Mouse (Mus musculus) right cerebral cortex, adult 2 months (tissue): ENCODE measurements at regions not wholly inside any gene's neighbourhood (a gene's known extent, or its start where the extent isn't known, plus 50 kb on each side); places are given as distances from the start of the nearest gene placed in this dataset.
"Not testable (repeated sequence)": the region's sequence is repeated elsewhere in the genome, so short reads cannot be mapped to it uniquely, and the experiment has no call there.

Source experiments
- DNase-seq, 2 experiments: peaks; one replicate each; pipeline ENCODE4 v3.0.0; 2021 to 2022; ENCODE audit warnings: low spot score in 2 of 2

DNA sequence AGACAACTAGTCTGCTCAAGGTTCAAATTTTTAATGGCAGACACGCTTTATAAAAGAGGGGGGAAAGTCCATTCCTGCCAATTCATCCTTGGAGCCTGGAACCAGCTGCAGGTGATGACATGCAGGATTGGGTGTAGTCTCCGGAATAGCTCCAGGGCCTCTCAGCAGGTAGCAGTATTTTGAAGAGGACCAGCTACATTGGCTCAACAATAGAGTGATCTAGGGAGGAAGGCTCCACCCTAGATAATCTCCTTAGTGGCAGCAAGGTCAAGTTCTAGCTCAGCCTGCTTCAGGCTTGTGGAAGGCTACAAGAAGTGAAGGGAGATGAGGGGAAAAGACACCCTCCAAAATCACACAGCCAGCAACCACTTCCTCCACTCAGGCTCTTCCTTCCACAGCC, 1405.1 kb downstream of the 4930444P10Rik start:
- not testable (repeated sequence) for DNase-seq

DNA sequence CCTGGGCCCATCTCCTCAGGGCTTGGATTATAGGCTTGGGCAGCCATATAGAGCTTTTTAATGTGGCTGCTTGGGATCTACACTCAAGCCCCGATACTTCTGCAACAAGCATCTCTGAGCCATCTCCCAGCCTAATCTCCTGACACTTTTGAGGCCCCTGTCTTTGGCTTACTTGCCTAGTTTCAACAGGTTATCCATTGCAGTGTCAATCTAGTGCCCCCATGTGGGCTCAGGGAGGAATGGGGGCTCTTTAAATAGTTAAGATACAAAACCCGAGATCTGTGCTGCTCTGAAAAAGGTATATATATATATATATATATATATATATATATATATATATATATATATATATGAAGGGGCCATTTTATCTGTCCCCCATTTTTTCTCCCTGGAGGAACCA, 1407.0 kb downstream of the 4930444P10Rik start:
- no peak for DNase-seq

DNA sequence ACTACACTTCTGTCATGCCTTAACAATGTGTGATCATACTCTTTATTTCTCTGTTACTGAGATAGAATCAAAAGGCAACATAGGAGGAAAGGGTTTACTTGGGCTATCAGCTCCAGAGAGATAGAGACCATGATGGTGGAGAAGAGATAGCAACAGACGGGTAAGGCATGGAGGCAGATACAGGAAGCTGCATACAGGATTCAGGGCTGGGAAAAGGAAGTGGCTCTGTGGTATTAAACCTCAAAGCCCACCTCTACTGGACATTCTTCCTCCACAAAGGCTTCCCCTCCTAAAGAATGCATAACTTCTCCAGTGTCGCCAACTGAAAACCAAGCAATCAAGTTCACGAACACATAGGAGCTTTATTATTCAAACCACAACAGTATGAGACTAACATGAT, 1412.7 kb downstream of the 4930444P10Rik start:
- DNase-seq: no peak

DNA sequence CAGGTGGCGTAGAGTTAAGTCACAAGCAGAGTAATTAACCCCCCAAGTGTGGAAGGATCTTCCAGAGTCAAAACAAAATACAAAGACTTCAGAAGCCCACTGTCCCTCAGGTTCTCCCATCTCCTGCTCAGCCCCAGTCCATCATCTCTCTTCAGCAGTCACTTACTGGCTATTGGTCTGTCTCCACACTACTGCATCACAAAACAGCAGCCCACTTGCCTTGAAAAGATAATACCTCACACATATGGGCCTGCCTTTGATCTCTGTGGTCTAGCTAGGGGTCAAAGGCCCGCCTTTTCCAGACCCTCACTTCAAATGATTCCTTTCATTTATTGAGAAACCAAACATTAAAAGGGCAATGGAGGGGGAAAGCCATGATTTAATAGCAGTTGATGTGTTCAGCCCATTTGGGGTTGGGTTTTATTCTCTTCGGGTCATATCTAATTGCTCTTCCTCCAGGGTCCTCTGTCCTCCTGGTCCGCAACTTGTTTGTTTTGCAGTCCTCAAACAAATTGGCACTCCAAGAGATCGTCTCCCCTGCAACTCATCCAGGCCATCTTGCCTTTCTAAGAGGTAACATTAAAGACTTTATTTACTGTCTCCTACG, 1420.6 kb downstream of the 4930444P10Rik start:
- DNase-seq: no peak

GRCm38 (mm10) chr1:14662706-14663312, 1430.3 kb downstream of the 4930444P10Rik start:
- DNase-seq: no peak

DNA sequence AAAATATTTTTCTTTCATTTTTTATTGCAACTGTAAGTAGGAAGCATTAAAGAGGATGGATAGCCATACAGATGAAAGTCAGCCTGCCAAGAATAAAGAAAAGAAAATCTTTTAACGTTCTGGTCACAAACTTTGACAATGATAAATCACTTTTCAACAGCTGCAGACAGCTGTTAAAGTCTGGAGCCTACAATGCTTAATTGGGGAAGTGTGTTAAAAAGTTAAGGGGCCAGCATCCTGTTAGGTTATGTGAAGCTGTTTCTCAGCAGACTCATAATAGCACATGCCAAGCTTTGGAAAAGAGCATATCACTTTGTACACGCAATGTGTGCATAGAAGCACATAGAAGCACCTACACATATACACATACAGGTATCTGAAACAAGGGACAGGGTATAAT, 1431.3 kb downstream of the 4930444P10Rik start:
- DNase-seq: no peak

DNA sequence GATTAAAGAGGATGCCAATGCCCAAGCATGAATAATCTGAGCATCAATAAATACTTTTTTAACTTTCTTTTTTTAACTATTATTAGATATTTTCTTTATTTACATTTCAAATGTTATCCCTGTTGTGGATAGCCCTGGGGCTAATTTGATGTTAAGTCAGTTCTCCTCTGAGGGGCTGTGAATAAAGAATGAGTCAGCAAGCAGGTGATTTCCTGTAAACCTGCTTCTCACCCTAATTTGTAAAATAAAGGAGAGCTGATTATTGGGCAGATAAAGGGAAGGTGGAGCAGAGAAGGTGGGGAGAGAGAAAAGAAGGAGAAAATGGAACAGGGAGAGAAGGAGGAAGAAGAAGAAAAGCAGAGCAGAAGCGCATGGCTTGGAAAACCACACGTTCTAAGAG, 1442.8 kb downstream of the 4930444P10Rik start:
- DNase-seq: no peak

- peak; percentile 58 to 61 for DNase-seq
These were observed 1457.4 kb downstream of the 4930444P10Rik start for GRCm38 (mm10) chr1:14635642-14636263.

GRCm38 (mm10) chr1:14631994-14632393, 1461.1 kb downstream of the 4930444P10Rik start:
- DNase-seq: no peak

GRCm38 (mm10) chr1:14627204-14627603, 1465.9 kb downstream of the 4930444P10Rik start:
- DNase-seq: no peak

DNA sequence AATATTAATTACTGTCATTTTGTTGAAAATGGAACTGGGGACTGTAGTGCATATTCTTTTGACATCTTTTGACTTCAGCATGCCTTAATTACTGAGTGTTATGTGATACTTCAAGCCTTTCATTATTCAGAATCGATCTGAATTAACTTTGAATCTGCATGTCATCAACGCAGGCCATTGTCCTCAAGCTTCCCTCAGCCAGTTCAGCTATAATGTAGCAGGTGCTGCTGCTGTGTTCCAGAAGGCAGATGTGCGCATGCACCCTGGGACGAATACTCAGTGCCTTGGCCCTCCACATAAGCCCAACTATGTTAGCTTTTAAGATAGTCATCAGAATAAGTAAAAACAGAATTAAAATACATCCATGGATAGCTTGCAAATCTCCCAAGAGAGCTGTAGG, 1466.4 kb downstream of the 4930444P10Rik start:
- no peak for DNase-seq

DNA sequence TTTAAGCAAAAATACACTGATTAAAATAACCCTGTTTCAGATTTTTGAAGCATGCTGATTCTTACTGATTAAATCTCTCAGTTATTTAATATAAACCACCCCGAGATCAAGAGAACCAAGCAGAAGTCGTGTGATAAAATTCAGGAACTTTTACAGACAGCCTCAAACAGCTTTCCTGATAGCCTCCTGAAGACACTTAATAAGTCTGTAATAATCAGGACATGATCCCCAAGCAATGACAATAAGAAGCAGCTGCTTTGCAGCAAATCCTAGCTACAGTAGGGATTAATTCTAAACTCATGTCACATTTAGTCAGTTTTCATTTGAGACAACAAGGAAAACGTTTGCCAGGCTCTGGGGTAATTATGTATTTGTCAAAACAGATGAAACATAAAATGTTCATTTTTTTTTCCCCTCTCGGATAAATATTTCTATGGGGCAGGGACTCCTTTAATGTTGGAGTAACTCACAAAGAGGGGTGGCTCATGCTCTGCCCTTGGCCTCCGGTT, 1472.1 kb downstream of the 4930444P10Rik start:
- no peak for DNase-seq

GRCm38 (mm10) chr1:14613232-14613894, 1479.8 kb downstream of the 4930444P10Rik start:
- DNase-seq: no peak

DNA sequence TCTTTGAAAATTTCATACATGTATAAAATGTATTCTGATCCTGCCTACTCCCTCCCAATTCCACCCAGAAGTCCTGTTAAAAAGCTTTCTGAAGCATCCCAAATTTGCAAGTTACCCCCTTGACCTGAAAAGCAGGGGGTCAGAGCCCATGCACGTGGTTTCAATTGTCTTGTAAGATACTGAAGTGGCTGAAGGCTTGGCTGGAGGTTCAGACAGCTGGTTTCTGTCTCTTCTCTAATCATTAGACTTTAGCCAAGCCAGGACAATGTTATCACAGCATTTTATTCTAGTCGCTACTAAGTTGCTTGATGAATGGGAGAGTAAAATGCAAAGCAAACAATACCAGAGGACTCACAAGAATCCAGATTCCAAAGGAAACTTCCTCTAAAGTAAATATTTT, 1484.1 kb downstream of the 4930444P10Rik start:
- DNase-seq: no peak

DNA sequence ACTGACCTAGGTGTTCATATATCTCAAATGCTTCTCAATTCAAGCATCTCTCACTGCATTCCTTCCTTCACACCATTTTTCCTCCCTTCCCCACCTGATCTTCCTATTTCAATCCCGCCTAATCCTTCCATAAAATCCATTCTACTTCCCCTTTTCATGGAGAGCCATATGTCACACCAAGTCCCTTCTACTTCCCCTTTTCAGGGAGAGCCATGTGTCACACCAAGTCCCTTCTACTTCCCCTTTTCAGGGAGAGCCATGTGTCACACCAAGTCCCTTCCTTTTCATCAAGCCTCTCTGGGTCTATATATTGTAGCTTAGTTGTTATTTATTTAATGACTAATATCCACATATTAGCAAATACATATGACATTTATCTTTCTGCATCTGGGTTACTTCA, 1497.2 kb downstream of the 4930444P10Rik start:
- DNase-seq: no peak

DNA sequence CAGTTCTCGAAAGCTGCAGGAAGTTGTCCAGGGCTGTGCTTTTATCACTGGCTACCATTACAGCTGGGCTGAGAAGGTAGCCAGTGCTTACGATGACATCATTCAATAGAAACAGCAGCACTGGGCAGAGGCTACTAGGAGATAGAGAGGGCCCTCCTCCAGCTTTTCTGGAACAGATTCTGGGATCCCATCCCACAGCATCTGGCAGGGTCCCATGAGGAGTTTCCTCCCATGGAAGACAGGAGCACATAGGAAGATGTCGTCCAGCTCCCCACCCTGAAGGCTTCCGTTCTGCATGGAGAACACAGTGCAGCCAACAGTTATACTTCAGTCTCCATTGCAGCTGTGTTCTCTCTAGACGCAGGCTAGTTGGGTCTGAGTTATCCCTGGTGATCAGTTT, 1503.2 kb downstream of the 4930444P10Rik start:
- DNase-seq: no peak

GRCm38 (mm10) chr1:14579376-14579775, 1513.7 kb downstream of the 4930444P10Rik start:
- no peak for DNase-seq

DNA sequence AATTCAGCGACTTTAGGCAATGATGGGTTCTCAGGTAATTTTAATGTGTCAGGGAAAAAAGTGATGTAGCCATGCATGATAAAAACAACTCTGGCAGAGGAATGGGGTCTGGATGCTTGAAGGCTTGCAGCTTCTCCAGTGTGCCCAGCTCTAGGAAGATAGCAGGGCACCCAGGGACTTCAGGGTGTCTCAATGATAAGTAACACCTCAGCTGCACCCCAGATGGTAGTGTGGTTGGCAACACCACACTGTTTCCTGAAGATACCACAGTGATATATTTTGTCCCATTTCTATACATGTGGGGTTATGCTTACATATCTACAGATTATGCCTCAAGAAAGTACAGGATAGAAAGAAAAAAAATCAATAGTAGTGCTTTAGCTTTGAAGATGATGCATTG, 1516.9 kb downstream of the 4930444P10Rik start:
- no peak for DNase-seq

GRCm38 (mm10) chr1:14570562-14570981, 1522.6 kb downstream of the 4930444P10Rik start:
- peak; percentile 8 to 12 for DNase-seq

GRCm38 (mm10) chr1:14570113-14570512, 1523.0 kb downstream of the 4930444P10Rik start:
- no peak for DNase-seq

DNA sequence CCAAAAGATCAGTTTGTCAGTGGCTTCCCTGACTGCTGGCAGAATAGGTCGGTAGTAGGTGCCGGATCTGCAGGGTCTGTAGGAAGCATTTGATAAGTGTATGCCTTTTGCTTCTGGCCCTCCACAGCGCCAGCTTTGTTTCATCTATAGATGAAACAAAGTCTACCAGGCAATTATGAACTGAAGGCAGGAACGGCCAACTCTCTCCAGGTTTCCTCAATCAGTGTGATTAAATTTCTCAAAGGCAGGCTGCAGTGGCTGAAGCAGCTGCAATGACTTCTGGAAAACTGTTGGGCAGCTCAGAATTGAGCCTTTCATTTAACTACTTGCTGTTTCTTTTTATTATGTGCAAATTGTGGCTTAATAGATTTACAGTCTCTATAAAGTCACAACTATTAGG, 1526.1 kb downstream of the 4930444P10Rik start:
- DNase-seq: no peak

DNA sequence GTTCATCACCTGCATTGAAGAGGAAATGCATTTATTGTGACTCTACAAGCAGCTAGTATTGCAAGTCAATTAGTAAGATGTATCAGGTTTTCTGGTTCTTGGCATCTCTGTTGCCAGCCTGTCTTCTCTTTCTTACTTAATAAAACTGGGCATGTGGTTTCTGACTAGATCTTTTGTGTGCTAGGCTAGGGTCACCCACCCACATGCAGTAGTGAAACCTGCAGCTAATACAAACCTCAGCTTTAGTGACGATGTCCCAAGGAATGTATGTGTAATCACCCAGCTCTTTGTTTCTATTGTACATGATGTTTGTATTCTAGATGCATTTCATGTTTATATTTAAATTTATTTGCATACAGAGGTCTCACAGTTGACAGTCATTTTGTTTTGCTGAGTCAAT, 1526.7 kb downstream of the 4930444P10Rik start:
- DNase-seq: no peak
